Mouse (Mus musculus): ENCODE data around the gene Acot5.

DNA sequence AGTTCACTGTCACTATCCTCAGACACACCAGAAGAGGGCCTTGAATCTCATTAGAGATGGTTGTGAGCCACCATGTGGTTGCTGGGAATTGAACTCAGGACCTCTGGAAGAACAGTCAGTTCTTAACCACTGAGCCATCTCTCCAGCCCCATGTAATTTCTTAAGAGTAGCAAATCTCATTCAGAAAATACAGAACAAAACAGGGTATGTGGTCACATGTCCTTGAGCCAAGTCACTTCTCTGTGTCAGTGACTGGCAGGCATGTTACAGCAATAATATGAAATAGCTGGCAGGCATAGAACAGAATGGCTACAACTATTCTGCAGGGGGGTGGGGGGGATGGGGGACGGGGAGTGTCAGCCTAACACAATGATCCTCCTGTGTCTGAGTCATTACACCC is 30.9 kb downstream of the Acot5 start:
- TF ChIP-seq CTCF (IDR thresholded peaks at IDR 0.05; ENCODE audit: borderline replicate concordance, insufficient read depth, low read length) (no peak), POLR2A (IDR thresholded peaks at IDR 0.05; ENCODE audit: low read depth, low read length) (no peak)

All from embryonic fibroblast, embryonic 13.5 days (primary cell).